ENCODE assay signal across 8 mouse cellular contexts in genomic region chr12:76537434-76537833, GRCm38 (mm10). TPM values are rescaled to one million over a fixed set of nuclear protein-coding genes. Genes with fewer than 3 reads are reported as not detected.
DNase-seq lines count a peak whose midpoint lies in the region; ATAC-seq and TF ChIP-seq lines count a peak whose summit lies in the region.

No protein-coding gene starts in this region.

- H3K9ac ChIP-seq in kidney, embryonic 14.5 days (ENCODE audit: low read depth, low read length), result no peak overlapping the region
- no peak overlapping the region for H3K9ac ChIP-seq in heart, postnatal 0 days (replicated peaks; ENCODE audit: low read depth, low read length)
- H3K9ac ChIP-seq in liver, postnatal 0 days (replicated peaks), result no peak overlapping the region
- no peak overlapping the region for H3K9ac ChIP-seq in hindbrain, embryonic 13.5 days

- H3K27me3 ChIP-seq in kidney, embryonic 14.5 days (ENCODE audit: control insufficient read depth, insufficient read depth, low read length), result no peaks in the 10 kb centered on the region
- 0 out of 2 replicates have a peak, but pooled peaks cover 1% of the 10 kb centered on the region for H3K27me3 ChIP-seq in heart, postnatal 0 days (ENCODE audit: control insufficient read depth, insufficient read depth, low read length)
- H3K27me3 ChIP-seq in liver, postnatal 0 days (ENCODE audit: insufficient read depth, low read length), result peaks cover 16% of the 10 kb centered on the region
- no peaks in the 10 kb centered on the region for H3K27me3 ChIP-seq in testis, adult 2 months (ENCODE audit: control insufficient read depth, insufficient read depth, low read length)
- peaks cover 49% of the 10 kb centered on the region for H3K27me3 ChIP-seq in hindbrain, embryonic 13.5 days

- no peak for ATAC-seq in kidney, embryonic 14.5 days (ENCODE audit: low FRiP score, low TSS enrichment)
- no peak for ATAC-seq in heart, postnatal 0 days (ENCODE audit: insufficient read depth, low read depth)
- peak; percentile 19 for ATAC-seq in liver, postnatal 0 days
- no peak for ATAC-seq in hindbrain, embryonic 13.5 days (ENCODE audit: low FRiP score)
- no peak for ATAC-seq in erythroblast, adult 5-6 weeks (replicated peaks; ENCODE audit: low FRiP score, poor library complexity, severe bottlenecking)

- TF ChIP-seq EP300 in heart, postnatal 0 days (IDR thresholded peaks at IDR 0.05; ENCODE audit: low read depth), result no peak
- peak; percentile 59; the same call in 1 of the 2 replicates for TF ChIP-seq EP300 in liver, postnatal 0 days (IDR thresholded peaks at IDR 0.05; ENCODE audit: low read depth)

- peak; percentile 41 for DNase-seq in kidney, adult 18-20 months
- no peak for DNase-seq in heart, postnatal 0 days (ENCODE audit: low spot score)
- DNase-seq in liver, postnatal 0 days, result peak; percentile 76
- DNase-seq in frontal cortex, adult 2 months (ENCODE audit: extremely low spot score in 1 of 2, low spot score in 1 of 2), result no peak

- no peak overlapping the region for H3K4me3 ChIP-seq in kidney, embryonic 14.5 days (ENCODE audit: low read length)
- no peak overlapping the region for H3K4me3 ChIP-seq in heart, postnatal 0 days (ENCODE audit: low read depth, low read length)
- H3K4me3 ChIP-seq in liver, postnatal 0 days (ENCODE audit: low read depth, low read length), result no peak overlapping the region
- no peak overlapping the region for H3K4me3 ChIP-seq in testis, adult 2 months (ENCODE audit: control insufficient read depth, low read depth, low read length)
- no peak overlapping the region for H3K4me3 ChIP-seq in hindbrain, embryonic 13.5 days

- no peaks in the 10 kb centered on the region for H3K36me3 ChIP-seq in kidney, embryonic 14.5 days (ENCODE audit: control insufficient read depth, insufficient read depth, low read length)
- H3K36me3 ChIP-seq in heart, postnatal 0 days (replicated peaks; ENCODE audit: control insufficient read depth, insufficient read depth, low read length), result no peaks in the 10 kb centered on the region
- no peaks in the 10 kb centered on the region for H3K36me3 ChIP-seq in liver, postnatal 0 days (replicated peaks; ENCODE audit: insufficient read depth, low read length)
- H3K36me3 ChIP-seq in testis, adult 2 months (ENCODE audit: control insufficient read depth, insufficient read depth, low read length), result no peaks in the 10 kb centered on the region
- no peaks in the 10 kb centered on the region for H3K36me3 ChIP-seq in hindbrain, embryonic 13.5 days

- peaks cover 22% of the 10 kb centered on the region for H3K4me1 ChIP-seq in kidney, embryonic 14.5 days (ENCODE audit: control insufficient read depth, insufficient read depth, low read length)
- H3K4me1 ChIP-seq in heart, postnatal 0 days (ENCODE audit: control insufficient read depth, insufficient read depth), result peaks cover 34% of the 10 kb centered on the region
- peaks cover 55% of the 10 kb centered on the region for H3K4me1 ChIP-seq in liver, postnatal 0 days (ENCODE audit: insufficient read depth)
- peaks cover 13% of the 10 kb centered on the region for H3K4me1 ChIP-seq in testis, adult 2 months (ENCODE audit: control insufficient read depth, insufficient read depth, low read length)
- peaks cover 24% of the 10 kb centered on the region for H3K4me1 ChIP-seq in hindbrain, embryonic 13.5 days (replicated peaks)

- H3K27ac ChIP-seq in kidney, embryonic 14.5 days (ENCODE audit: low read depth, low read length), result no peak overlapping the region
- H3K27ac ChIP-seq in heart, postnatal 0 days (ENCODE audit: low read depth), result peak overlapping the region; percentile 91
- H3K27ac ChIP-seq in liver, postnatal 0 days (ENCODE audit: low read depth), result peak overlapping the region; percentile 97
- H3K27ac ChIP-seq in testis, adult 2 months (ENCODE audit: control insufficient read depth, insufficient read depth, low read depth, low read length), result peak overlapping the region; percentile 44; the same call in 1 of the 2 replicates
- H3K27ac ChIP-seq in hindbrain, embryonic 13.5 days, result no peak overlapping the region

- WGBS in kidney, embryonic 14.5 days, result 83% methylated on average over 8 of the region's 8 CpGs
- WGBS in heart, postnatal 0 days, result 76% methylated on average over 8 of the region's 8 CpGs
- 33% methylated on average over 8 of the region's 8 CpGs for WGBS in liver, postnatal 0 days (ENCODE audit: insufficient replicate concordance)
- WGBS in hindbrain, embryonic 13.5 days, result 90% methylated on average over 8 of the region's 8 CpGs

- no peak for TF ChIP-seq CTCF in heart, postnatal 0 days (IDR thresholded peaks at IDR 0.05; ENCODE audit: low read depth)
- TF ChIP-seq CTCF in liver, postnatal 0 days (IDR thresholded peaks at IDR 0.05; ENCODE audit: low read depth), result no peak
- TF ChIP-seq CTCF in testis, adult 2 months (IDR thresholded peaks at IDR 0.05; ENCODE audit: control insufficient read depth, insufficient read depth, insufficient replicate concordance, low read depth, low read length), result no peak

- no peaks in the 10 kb centered on the region for H3K9me3 ChIP-seq in kidney, embryonic 14.5 days (ENCODE audit: control insufficient read depth, low read length)
- H3K9me3 ChIP-seq in heart, postnatal 0 days (replicated peaks; ENCODE audit: control insufficient read depth, low read length), result no peaks in the 10 kb centered on the region
- no peaks in the 10 kb centered on the region for H3K9me3 ChIP-seq in liver, postnatal 0 days (ENCODE audit: low read length)
- H3K9me3 ChIP-seq in hindbrain, embryonic 13.5 days, result no peaks in the 10 kb centered on the region

- no peak overlapping the region for H3K4me2 ChIP-seq in kidney, embryonic 14.5 days (replicated peaks; ENCODE audit: low read depth, low read length)
- no peak overlapping the region for H3K4me2 ChIP-seq in heart, postnatal 0 days (ENCODE audit: low read depth, low read length)
- H3K4me2 ChIP-seq in liver, postnatal 0 days (ENCODE audit: low read depth, low read length), result peak overlapping the region; percentile 89
- H3K4me2 ChIP-seq in hindbrain, embryonic 13.5 days, result no peak overlapping the region

- no peak for TF ChIP-seq POLR2A in testis, adult 2 months (IDR thresholded peaks at IDR 0.05; ENCODE audit: control insufficient read depth, low read depth, low read length)

RNA-seq across cellular contexts. Expression of gene Plekhg3, which starts 6.7 kb away (rescaled TPM):
- 7.9 and 15.1 TPM in 2 replicates for polyA plus RNA-seq in kidney, embryonic 14.5 days (2014; fragmentation: Nextera tagmentation; extraction: Ambion mirVana)
- 17.7 and 21.7 TPM in 2 replicates for total RNA-seq in heart, postnatal 0 days (2014; rRNA removed; ENCODE audit: low replicate concordance)
- polyA plus RNA-seq in heart, postnatal 0 days (2015; fragmentation: Nextera tagmentation; extraction: Ambion mirVana), result 3.7 TPM in 2 replicates
- polyA plus RNA-seq in liver, postnatal 0 days (2015; fragmentation: Nextera tagmentation; extraction: Ambion mirVana), result 3.3 and 3.7 TPM in 2 replicates
- polyA plus RNA-seq in testis, adult 2 months (2012; rRNA removed), result 2.2 and 2.7 TPM in 2 replicates
- 1.6 and 2.1 TPM in 2 replicates for polyA plus RNA-seq in hindbrain, embryonic 13.5 days (2015; fragmentation: Nextera tagmentation; extraction: Ambion mirVana)
- total RNA-seq in erythroblast, adult 5-6 weeks (2015; ENCODE audit: low replicate concordance), result 6.1 TPM in 2 replicates
- total RNA-seq in erythroblast, adult 5-6 weeks (2017; ENCODE audit: low replicate concordance), result 5.0 and 7.3 TPM in 2 replicates
- polyA plus RNA-seq in frontal cortex, adult 2 months (2012; rRNA removed), result 11.6 and 12.6 TPM in 2 replicates

Comparison
In these comparisons a context has a peak if more than half of its experiments do, and no peak if none do; other contexts are left out.
1. DNase-seq: peak in kidney, adult 18-20 months (single experiment) and liver, postnatal 0 days (single experiment); none in heart, postnatal 0 days (single experiment) and frontal cortex, adult 2 months (0 of 2).
2. H3K27ac ChIP-seq: peak in heart, postnatal 0 days (single experiment), liver, postnatal 0 days (single experiment) and testis, adult 2 months (single experiment); none in kidney, embryonic 14.5 days (single experiment) and hindbrain, embryonic 13.5 days (single experiment).